Mouse (Mus musculus): ENCODE results near the gene Pold3.

DNA sequence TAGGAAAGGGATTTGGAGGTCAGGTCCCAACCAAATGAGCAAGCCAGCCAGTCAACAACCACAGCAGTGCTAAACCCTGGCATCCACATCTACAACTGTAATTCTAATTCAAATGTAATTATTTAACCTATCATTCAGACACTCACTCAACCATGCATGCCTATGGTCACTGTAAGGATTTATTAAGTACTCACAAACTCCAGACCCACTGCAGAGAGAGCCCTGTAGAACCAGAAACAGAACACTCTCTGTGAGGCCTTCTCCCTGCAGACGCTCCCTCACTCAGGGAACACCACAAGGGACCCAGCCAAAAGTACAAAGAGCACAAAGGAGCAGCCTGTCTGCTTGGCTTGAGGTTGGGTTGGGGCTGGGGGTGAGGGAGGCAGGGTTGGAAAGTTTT lies 11.0 kb upstream of the Pold3 start:
- no peak for TF ChIP-seq CTCF (IDR thresholded peaks at IDR 0.05; ENCODE audit: extremely low read depth, insufficient read depth, insufficient read length, insufficient replicate concordance)
- no peak for TF ChIP-seq POLR2A (IDR thresholded peaks at IDR 0.05; ENCODE audit: low read depth, low read length)

All from spleen, adult 2 months (tissue).